Mouse (Mus musculus): Measurements from ENCODE around the gene Rbpjl.
A peak's percentile ranks its signal among the peaks of the same experiment; 100 is the strongest.

Rbpjl gene

GRCm38 (mm10) chr2:164396076-164396475 is 6.9 kb upstream of the Rbpjl start:
- DNase-seq = no peak

GRCm38 (mm10) chr2:164396911-164397310 is 6.0 kb upstream of the Rbpjl start:
- DNase-seq = no peak

DNA sequence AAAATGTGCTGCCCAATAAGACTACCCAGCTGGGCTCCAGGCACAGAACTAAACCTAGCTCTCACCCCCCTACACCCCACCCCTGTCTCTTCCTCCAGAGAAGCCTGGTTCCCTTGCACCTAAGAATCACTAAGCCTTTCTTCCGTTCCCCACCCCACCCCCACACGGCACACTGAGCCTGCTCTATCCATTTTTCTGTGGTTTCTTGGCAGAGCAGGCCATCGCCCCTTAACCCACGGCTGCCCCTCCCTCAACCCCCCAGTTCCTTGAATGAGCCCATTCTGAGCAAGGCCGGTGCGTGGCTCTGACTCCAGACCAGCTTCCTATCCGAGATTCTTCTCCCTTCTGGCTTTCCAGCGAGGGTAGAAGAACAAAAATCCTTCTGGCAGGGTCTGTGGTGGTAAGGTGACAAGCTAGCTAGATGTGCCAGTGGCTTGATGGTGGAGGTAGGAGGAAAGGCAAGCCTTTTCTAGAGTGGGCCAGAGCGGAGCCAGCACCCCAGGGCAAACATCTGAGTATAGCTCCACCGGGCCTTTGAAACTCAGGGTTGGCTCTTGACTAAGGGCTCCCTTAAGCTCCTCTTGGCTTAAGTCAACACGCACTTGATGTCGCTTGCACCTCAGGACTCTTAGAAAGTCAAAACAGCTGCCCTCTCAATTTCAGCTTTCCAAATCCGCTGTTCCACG is 598 bp downstream of the Rbpjl start:
- no peak for DNase-seq

DNA sequence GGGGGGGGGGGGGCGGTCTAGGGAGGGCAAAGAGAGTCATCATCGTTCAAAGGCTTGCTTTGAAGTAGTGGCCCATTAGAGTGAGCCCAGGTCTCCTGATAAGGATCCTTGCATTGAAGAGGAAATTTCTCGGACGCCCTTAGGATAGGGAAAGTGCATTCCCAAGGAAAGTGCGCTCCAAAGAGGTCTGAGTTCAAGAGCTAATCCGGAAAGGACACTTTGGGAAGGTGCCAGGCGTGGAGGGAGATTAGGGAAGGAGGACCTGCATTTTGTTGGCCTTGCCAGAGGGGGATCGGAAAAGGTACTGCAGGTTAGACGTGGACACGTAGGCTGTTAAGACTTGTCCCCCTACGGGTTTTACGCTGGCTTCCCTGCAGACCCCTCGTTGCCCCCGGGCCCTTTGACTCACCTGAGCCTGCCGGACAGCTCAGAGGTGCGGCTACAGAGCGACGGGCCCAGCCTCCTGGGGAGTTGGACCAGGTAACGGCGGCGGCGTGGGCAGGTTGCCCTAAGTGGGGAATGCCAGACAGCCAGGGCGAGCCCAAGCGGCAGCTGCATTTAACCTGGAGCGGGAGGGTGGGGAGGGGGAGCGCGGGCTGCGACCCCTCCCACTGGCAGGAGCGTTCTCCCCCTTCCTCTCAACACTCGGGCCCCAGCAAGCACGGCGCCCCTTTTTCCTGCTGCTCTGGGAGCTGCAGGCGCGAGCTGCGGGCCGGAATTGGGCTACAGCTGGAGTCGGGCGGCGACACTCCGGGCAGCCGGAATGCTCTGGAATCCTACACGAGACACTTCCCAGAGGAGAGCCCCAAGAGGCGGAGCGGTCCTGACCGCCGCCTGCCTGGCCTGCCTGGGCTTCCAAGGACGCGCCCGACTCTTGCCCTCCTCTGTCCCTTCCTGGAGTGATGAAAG is 1.4 kb downstream of the Rbpjl start:
- no peak for DNase-seq

- no peak for DNase-seq
Measured at GRCm38 (mm10) chr2:164405060-164405459, 2.1 kb downstream of the Rbpjl start, which contains the start of gene Matn4. Gene Matn4 (minus strand): TSS chr2:164405160.

- no peak for DNase-seq
Measured at GRCm38 (mm10) chr2:164405519-164405918, 2.6 kb downstream of the Rbpjl start.

DNA sequence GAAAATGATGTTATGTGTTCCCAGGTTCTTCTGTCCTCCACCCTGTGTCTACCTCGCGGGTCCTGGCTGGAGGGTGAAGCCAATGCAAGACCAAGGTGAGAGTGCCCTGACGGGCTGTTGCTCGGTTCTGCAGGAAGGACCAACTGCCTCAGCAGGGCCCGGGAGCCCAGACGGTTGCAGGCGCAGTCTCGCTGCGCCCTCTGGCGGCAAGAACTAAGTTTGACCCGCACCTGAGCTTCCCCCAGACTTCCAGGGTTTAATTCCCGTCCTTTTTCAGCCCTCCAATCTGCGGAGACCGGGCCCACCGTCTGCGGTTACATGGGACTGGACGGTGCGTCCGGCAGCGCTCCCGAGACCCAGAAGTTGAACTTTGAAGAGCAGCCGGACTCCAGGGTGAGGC is 4.8 kb downstream of the Rbpjl start:
- DNase-seq = peak; percentile 41

- no peak for DNase-seq
Measured at GRCm38 (mm10) chr2:164414167-164414566, 11.2 kb downstream of the Rbpjl start.

DNA sequence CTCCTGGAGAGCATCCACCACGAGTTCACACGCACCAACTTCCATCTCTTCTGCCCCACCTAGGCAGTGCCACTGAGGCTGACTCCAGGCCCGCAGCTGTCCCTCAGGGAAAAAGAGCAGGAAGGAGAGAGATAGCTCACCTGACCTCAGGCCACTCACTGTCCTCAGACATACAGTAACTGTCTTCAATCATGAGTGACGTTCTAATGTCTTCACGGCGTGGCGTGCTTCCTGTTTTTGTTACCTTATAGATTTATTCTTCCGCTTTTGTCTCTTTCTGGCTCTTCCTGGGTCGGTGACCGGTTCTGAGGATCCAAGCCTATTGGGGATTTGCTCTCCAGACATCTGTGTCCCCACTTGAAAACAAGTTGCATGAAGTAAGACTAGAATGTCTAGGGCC is 11.6 kb downstream of the Rbpjl start:
- DNase-seq = no peak

- peak; percentile 22 for DNase-seq
Measured at GRCm38 (mm10) chr2:164417198-164417597, 14.3 kb downstream of the Rbpjl start.

- no peak for DNase-seq
Measured at GRCm38 (mm10) chr2:164418308-164418875, 15.5 kb downstream of the Rbpjl start.

DNA sequence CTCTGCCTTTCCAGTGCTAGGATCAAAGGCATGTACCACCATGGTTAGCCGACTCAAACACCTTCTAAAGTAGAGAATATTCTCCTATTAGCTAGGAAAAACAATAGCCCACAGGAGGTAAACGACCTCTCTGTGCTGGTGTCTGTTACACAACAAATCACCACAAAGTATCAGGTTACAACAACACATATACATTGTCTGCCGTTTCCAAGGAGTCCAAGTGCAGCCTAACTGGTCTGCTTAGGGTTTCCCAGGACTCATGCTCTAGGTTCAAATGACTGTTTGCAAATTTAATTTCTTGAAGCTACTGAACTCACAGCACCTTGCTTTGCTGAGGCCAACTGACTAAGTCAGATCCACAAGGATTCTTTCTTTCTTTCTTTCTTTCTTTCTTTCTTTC is 16.5 kb downstream of the Rbpjl start:
- no peak for DNase-seq

DNA sequence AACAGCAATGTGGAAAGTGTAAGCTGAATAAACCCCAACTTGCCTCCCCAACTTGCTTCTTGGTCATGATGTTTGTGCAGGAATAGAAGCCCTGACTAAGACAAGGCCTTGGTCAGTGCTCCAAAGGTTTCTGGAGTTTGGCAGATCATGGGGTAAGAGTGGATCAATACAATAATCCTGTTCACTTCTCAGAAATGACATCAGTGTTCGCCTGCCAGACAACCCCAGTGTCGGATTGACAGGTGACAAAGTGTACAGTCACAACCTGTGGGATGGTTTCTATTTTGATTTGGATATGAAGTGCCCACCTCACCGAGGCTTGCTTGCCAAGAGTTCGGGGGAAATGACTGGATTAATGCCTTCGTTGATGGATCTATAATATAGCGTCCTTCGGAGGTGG is 18.4 kb downstream of the Rbpjl start:
- DNase-seq = no peak

DNA sequence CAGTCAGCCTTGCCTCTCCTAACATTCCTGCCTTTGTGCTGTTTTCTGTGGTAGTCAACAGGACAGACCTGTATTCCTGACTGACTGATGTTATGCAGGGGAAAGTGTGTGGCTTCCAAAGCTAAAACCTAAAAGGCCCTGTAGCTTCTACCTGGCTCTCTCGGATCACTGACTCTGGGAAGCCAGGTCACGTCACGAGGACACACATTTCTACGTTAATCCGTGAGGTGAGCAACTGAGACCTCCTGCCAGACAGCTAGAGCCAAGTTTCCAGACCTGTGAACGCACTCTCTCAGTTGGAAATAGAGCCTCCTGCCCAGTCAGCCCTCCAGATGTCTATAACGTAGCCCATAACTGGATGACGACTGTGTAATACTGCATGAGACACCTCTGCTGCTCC is 19.0 kb downstream of the Rbpjl start:
- DNase-seq = no peak

DNA sequence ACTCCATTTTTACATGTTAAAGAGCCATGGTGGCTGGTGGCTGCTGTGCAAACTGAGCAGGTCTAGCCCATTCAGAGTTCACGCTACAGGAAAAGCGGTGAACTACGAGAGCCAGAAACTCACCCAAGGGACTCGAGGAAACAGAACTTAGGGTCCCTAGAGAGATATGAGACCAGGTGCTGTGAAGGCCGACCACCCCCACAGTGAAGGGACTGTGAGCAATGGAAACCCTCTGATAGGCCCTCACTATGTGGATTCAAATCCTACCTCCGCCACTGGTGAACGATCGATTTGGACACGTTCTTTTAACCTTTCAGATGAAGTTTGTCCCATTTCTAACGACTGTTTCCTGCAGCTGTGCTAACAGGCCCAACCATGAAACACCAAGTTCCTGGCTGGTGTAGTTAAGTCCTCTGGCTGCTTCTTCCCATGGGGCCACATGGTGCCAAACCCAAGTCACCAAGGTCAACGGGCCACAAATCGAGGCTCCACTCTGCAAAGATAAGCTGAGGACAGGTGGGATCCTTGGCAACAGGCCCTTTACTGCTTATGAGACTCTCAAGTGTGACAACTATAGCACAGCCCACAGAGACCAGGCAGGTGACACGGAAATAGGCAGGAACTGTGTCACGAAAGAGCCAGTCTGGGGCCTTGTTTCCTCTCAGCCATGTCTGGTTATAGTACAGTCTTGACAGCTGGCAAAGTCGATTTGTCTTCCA is 19.9 kb downstream of the Rbpjl start:
- DNase-seq = no peak

GRCm38 (mm10) chr2:164423464-164423863 is 20.5 kb downstream of the Rbpjl start:
- no peak for DNase-seq

DNA sequence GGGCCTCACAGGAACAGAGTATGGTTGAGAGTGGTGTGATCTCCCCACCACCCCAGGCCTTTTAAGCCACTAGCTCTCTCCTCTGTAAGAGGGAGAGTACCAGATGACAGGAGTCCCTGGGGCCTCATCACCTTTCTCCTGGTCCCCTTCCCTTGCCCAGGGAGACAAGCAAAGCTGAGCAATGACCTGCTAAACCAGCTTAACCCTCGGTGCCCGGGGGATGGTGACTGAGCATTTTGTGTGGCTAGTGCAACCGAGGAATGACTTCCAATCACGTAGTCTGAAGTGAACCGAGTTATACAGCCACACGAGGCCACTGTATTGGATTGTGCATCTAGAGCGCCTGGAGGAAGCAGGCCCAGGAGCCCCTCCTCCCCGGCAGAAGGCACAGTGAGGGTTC is 21.5 kb downstream of the Rbpjl start:
- DNase-seq = no peak

DNA sequence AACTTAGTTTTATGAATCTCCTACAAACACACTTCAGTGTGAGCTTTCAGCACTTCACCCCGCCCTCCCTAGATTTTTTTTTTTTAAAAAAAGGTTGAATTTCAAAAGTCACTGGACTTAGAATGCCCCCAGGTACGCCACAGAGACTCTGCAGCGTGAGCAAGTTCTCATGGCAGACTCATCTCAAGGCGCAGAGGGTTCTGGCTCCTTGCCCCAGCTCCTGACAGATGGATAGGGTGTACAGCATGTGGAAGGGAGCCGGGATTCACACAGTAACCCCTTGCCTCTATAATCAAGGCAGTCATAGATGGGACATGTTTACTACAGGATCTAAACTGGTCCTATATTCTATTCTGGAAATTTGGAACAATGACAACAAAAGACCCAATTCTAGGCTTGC is 22.5 kb downstream of the Rbpjl start:
- DNase-seq = no peak

- DNase-seq = no peak
Measured at GRCm38 (mm10) chr2:164426121-164426520, 23.2 kb downstream of the Rbpjl start.

DNA sequence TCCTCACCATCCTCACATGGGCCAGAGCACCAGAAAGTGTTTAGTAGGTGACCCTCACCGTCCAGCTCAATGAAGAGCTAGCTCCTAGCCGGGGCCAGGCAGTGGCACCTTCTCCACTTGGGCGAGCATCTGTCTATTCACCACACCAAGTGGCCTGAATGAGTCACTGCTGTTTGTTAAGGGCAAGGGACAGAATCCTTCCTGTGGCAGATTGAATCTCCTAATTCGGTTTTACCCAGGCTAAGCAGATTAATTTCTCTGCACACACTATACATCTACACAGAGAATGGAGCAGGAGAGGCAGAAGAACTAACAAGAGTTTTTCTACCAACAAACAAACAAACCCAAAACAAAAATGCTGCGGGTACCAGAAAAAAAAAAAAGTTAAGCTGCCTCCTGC is 24.0 kb downstream of the Rbpjl start:
- no peak for DNase-seq

DNA sequence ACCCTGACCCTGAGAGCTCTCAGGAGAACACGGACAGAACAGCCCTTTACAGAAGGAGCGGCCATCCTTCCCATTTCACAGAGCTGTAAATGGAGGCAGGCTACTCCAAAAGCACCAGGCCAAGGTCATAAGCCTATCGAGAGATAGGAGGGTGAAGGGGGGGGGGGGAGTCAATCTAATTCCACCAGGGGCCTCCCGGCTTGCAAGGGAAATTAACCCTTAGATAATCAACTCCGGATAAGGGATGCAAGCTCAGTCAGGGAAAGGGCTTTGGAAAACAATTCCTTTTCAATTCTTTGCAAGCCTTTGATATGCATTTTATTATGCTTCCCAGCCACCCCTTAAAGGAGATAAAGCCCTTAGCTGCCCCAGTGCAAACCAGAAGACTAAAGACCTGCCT is 25.5 kb downstream of the Rbpjl start:
- DNase-seq = no peak

GRCm38 (mm10) chr2:164429881-164430615 is 27.1 kb downstream of the Rbpjl start:
- no peak for DNase-seq

- DNase-seq = no peak
Measured at GRCm38 (mm10) chr2:164430697-164431096, 27.8 kb downstream of the Rbpjl start.
